Mouse (Mus musculus) frontal cortex, adult 2 months (tissue): ENCODE data around the gene Rraga. TPM values are rescaled to one million over a fixed set of nuclear protein-coding genes. Genes with fewer than 3 reads are reported as not detected.
"Not testable (repeated sequence)": the region's sequence is repeated elsewhere in the genome, so short reads cannot be mapped to it uniquely, and the experiment has no call there.

Experiments
- DNase-seq, 2 experiments: peaks; one replicate each; pipeline ENCODE4 v3.0.0; 2022; ENCODE audit warnings: low spot score in 1 of 2; ENCODE audit errors: extremely low spot score in 1 of 2
- polyA plus RNA-seq: library from polyadenylated mRNA; depleted of rRNA; stranded (reverse); fragments of >200 nt; gene quantifications from 2 replicates; pipeline ENCODE4 v1.2.3, GENCODE M21; 2012; rRNA removed

Gene Rraga
- polyA plus RNA-seq, 1 experiment, result 132 TPM

- no peak for DNase-seq
Observed at GRCm38 (mm10) chr4:86580591-86580990, 5.1 kb downstream of the Rraga start.

GRCm38 (mm10) chr4:86588236-86588635, 12.8 kb downstream of the Rraga start:
- no peak for DNase-seq

GRCm38 (mm10) chr4:86591304-86591703, 15.8 kb downstream of the Rraga start:
- no peak for DNase-seq

- DNase-seq, result peak; percentile 95 to 96
Observed at GRCm38 (mm10) chr4:86611524-86612288, 36.2 kb downstream of the Rraga start, which contains the start of gene Haus6. TSS of gene Haus6 (minus strand) at chr4:86612055.

GRCm38 (mm10) chr4:86612289-86612620, 36.8 kb downstream of the Rraga start:
- DNase-seq, result no peak

- DNase-seq, result peak; percentile 21 to 45
Observed at GRCm38 (mm10) chr4:86620506-86620905, 45.0 kb downstream of the Rraga start.

- no peak for DNase-seq
Observed at GRCm38 (mm10) chr4:86622116-86622515, 46.6 kb downstream of the Rraga start.

- DNase-seq, result not testable (repeated sequence)
Observed at GRCm38 (mm10) chr4:86622532-86622931, 47.1 kb downstream of the Rraga start.

- no peak for DNase-seq
Observed at GRCm38 (mm10) chr4:86625463-86625862, 50.0 kb downstream of the Rraga start.

GRCm38 (mm10) chr4:86626496-86626895, 51.0 kb downstream of the Rraga start:
- DNase-seq, result not testable (repeated sequence)

Other genes starting within 250 kb of the Rraga start
- 0.06 and 0.10 TPM in 2 replicates for gene Saxo1, start 17.3 kb upstream of the Rraga start, polyA plus RNA-seq
- 3.8 and 3.9 TPM in 2 replicates for gene Haus6, start 36.4 kb downstream of the Rraga start, polyA plus RNA-seq
- gene Plin2, start 94.4 kb downstream of the Rraga start, polyA plus RNA-seq, result 18.9 and 19.9 TPM in 2 replicates
- gene Dennd4c, start 172.9 kb downstream of the Rraga start, polyA plus RNA-seq, result 6.9 and 7.5 TPM in 2 replicates